Mouse (Mus musculus) CD4-positive helper T cell, adult 2 months (primary cell): ENCODE results near the gene Tufm.
A peak's percentile ranks its signal among the peaks of the same experiment; 100 is the strongest.
"Not testable (repeated sequence)": the region's sequence is repeated elsewhere in the genome, so short reads cannot be mapped to it uniquely, and the experiment has no call there.

Experiments
- DNase-seq: peaks from one replicate; pipeline ENCODE4 v3.0.0-alpha.2; 2012; ENCODE audit warnings: low read depth, missing footprints, low spot score

The Tufm gene

GRCm38 (mm10) chr7:126465246-126466030, 21.7 kb upstream of the Tufm start:
- DNase-seq: no peak

GRCm38 (mm10) chr7:126466116-126466515, 21.0 kb upstream of the Tufm start:
- DNase-seq: no peak

GRCm38 (mm10) chr7:126466707-126467106, 20.5 kb upstream of the Tufm start:
- DNase-seq: no peak

GRCm38 (mm10) chr7:126467271-126467670, 19.9 kb upstream of the Tufm start:
- DNase-seq: peak; percentile 64

GRCm38 (mm10) chr7:126467834-126468627, 19.1 kb upstream of the Tufm start:
- DNase-seq: no peak

- peak; percentile 92 for DNase-seq
Observed at GRCm38 (mm10) chr7:126470077-126470476, 17.1 kb upstream of the Tufm start.

GRCm38 (mm10) chr7:126471361-126471760, 15.8 kb upstream of the Tufm start:
- DNase-seq: peak; percentile 52

- peak; percentile 51 for DNase-seq
Observed at GRCm38 (mm10) chr7:126471853-126472252, 15.3 kb upstream of the Tufm start.

- DNase-seq: peak; percentile 83
Observed at GRCm38 (mm10) chr7:126472306-126472705, 14.9 kb upstream of the Tufm start.

- no peak for DNase-seq
Observed at GRCm38 (mm10) chr7:126472713-126473112, 14.4 kb upstream of the Tufm start.

- no peak for DNase-seq
Observed at GRCm38 (mm10) chr7:126473470-126474086, 13.6 kb upstream of the Tufm start.

GRCm38 (mm10) chr7:126474486-126474955, 12.6 kb upstream of the Tufm start:
- no peak for DNase-seq

- DNase-seq: peak; percentile 95
Observed at GRCm38 (mm10) chr7:126474993-126475581, 12.1 kb upstream of the Tufm start, which contains the start of gene Sh2b1. Gene Sh2b1, minus strand, starts transcription at chr7:126475424.

- DNase-seq: peak; percentile 53
Observed at GRCm38 (mm10) chr7:126481699-126482098, 5.5 kb upstream of the Tufm start.

- peak; percentile 69 for DNase-seq
Observed at GRCm38 (mm10) chr7:126482392-126482871, 4.7 kb upstream of the Tufm start.

GRCm38 (mm10) chr7:126487617-126488385, 640 bp downstream of the Tufm start:
- DNase-seq: not testable (repeated sequence)

GRCm38 (mm10) chr7:126491005-126491404, 3.8 kb downstream of the Tufm start:
- DNase-seq: no peak

- DNase-seq: no peak
Observed at GRCm38 (mm10) chr7:126491973-126492372, 4.8 kb downstream of the Tufm start.

GRCm38 (mm10) chr7:126494120-126494519, 7.0 kb downstream of the Tufm start:
- no peak for DNase-seq

- peak; percentile 38 for DNase-seq
Observed at GRCm38 (mm10) chr7:126496475-126496874, 9.3 kb downstream of the Tufm start.

- DNase-seq: no peak
Observed at GRCm38 (mm10) chr7:126497966-126498365, 10.8 kb downstream of the Tufm start.
